Mouse (Mus musculus) lung, embryonic 16.5 days (tissue): ENCODE data around the gene Slc9a3r1. TPM values are rescaled to one million over a fixed set of nuclear protein-coding genes. Genes with fewer than 3 reads are reported as not detected.

Experiments used
- ATAC-seq: fragments of 200-750 bp; cut with Nextera tagmentation; 2 replicates; pipeline ENCODE4 v1.8.0; 2017; ENCODE audit warnings: low read depth, mild to moderate bottlenecking, moderate library complexity
- H3K27ac ChIP-seq: fragments of 300-500 bp; sonication (generic); 2 replicates; pipeline ENCODE4 v1.5.1; 2014; ENCODE audit warnings: mild to moderate bottlenecking, control low read depth, low read length
- H3K27me3 ChIP-seq: fragments of 300-500 bp; sonication (generic); 2 replicates; pipeline ENCODE4 v1.6.1; 2014; ENCODE audit warnings: low read depth, low read length, mixed read lengths; ENCODE audit not compliant: control insufficient read depth, insufficient read depth
- H3K36me3 ChIP-seq: fragments of 300-500 bp; sonication (generic); 2 replicates; pipeline ENCODE4 v1.6.1; 2014; ENCODE audit warnings: low read length; ENCODE audit not compliant: control insufficient read depth, insufficient read depth
- H3K4me1 ChIP-seq: fragments of 300-500 bp; sonication (generic); replicated peaks from 2 replicates; pipeline ENCODE4 v1.6.1; 2014; ENCODE audit warnings: low read length, mixed read lengths; ENCODE audit not compliant: control insufficient read depth, insufficient read depth
- H3K4me2 ChIP-seq: fragments of 300-500 bp; sonication (generic); 2 replicates; pipeline ENCODE4 v1.6.1; 2014; ENCODE audit warnings: low read depth, low read length, control low read depth
- H3K4me3 ChIP-seq: fragments of 300-500 bp; sonication (generic); 2 replicates; pipeline ENCODE4 v1.5.1; 2014; ENCODE audit warnings: mild to moderate bottlenecking, low read length, control low read depth
- H3K9ac ChIP-seq: fragments of 300-500 bp; sonication (generic); 2 replicates; pipeline ENCODE4 v1.6.1; 2014; ENCODE audit warnings: low read length, control low read depth
- H3K9me3 ChIP-seq: fragments of 300-500 bp; sonication (generic); 2 replicates; pipeline ENCODE4 v1.6.1; 2016; ENCODE audit warnings: low read length; ENCODE audit not compliant: control insufficient read depth
- WGBS: fragments of 180-500 bp; shearing (Covaris S2); extraction: QIAGEN DNeasy Blood & Tissue Kit; methylation state at CpG from one replicate; pipeline ENCODE4 v1.1.7; 2014; 5-methylcytosine and 5-hydroxymethylcytosine counted together
- polyA plus RNA-seq: library from polyadenylated mRNA; unstranded; fragments of >200 nt; fragmentation: Nextera tagmentation; extraction: Ambion mirVana; gene quantifications from 2 replicates; pipeline ENCODE4 v1.2.1, GENCODE M21; 2015

Gene Slc9a3r1
- polyA plus RNA-seq, 1 experiment from 2014 or later: 63.2 TPM

GRCm38 (mm10) chr11:115161578-115162204 lies 1.4 kb upstream of the Slc9a3r1 start:
- peaks cover 12% of the 10 kb centered on the region for H3K27me3 ChIP-seq
- no peak overlapping the region for H3K4me3 ChIP-seq
- H3K27ac ChIP-seq: 0 out of 2 replicates have a peak overlapping the region, but pooled peaks have one; percentile 5
- H3K9me3 ChIP-seq: no peaks in the 10 kb centered on the region
- H3K36me3 ChIP-seq: no peaks in the 10 kb centered on the region
- 49% methylated on average over 9 of the region's 9 CpGs for WGBS
- no peak overlapping the region for H3K4me2 ChIP-seq
- ATAC-seq: no peak
- H3K9ac ChIP-seq: no peak overlapping the region
- peaks cover 32% of the 10 kb centered on the region for H3K4me1 ChIP-seq

GRCm38 (mm10) chr11:115162205-115162601 lies 938 bp upstream of the Slc9a3r1 start:
- 19% methylated on average over 9 of the region's 9 CpGs for WGBS
- no peaks in the 10 kb centered on the region for H3K9me3 ChIP-seq
- peaks cover 32% of the 10 kb centered on the region for H3K4me1 ChIP-seq
- peak overlapping the region; percentile 63 for H3K9ac ChIP-seq
- H3K4me3 ChIP-seq: peak overlapping the region; percentile 76
- no peak for ATAC-seq
- H3K36me3 ChIP-seq: no peaks in the 10 kb centered on the region
- peak overlapping the region; percentile 80; the same call in 1 of the 2 replicates for H3K27ac ChIP-seq
- peaks cover 12% of the 10 kb centered on the region for H3K27me3 ChIP-seq
- H3K4me2 ChIP-seq: peak overlapping the region; percentile 88

GRCm38 (mm10) chr11:115163568-115164150 lies 518 bp downstream of the Slc9a3r1 start:
- H3K9me3 ChIP-seq: no peaks in the 10 kb centered on the region
- H3K9ac ChIP-seq: peak overlapping the region; percentile 71
- peak overlapping the region; percentile 76 for H3K4me3 ChIP-seq
- peak overlapping the region; percentile 88 for H3K4me2 ChIP-seq
- peak overlapping the region; percentile 71 for H3K27ac ChIP-seq
- WGBS: 0% methylated on average over 45 of the region's 47 CpGs
- ATAC-seq: peak; percentile 21
- H3K27me3 ChIP-seq: peaks cover 12% of the 10 kb centered on the region
- H3K36me3 ChIP-seq: no peaks in the 10 kb centered on the region
- H3K4me1 ChIP-seq: peaks cover 22% of the 10 kb centered on the region

DNA sequence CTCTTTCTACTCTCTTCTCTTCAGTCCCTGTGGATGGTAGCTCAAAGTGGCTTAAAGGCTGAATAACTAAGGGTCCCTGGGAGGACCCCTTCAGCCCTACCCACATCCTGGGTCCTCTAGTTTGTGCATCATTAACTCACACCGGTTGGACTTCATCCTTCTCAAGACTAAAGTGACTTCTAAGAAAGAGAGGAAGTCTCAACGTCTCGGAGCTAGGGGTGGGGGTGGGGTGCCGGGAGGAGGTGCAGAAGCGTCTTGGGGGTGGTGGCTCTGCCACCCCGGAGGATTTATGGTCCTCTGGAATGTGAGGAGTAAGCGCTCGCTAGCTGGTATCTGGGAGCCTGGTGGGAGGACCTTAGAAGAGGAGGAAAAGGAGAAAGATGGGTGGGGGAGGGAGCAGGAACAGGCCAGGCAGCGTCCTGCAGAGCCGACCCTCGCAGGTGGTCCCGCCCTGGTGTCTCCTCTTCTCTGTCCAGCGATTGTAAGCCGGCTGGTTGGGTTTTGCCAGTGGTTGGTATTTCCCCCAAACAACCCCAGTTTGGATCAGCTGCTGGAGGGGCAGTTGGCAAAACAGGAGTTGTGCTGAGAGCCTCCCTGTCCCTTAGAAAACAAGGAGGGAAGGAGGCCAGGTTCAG lies 1.3 kb downstream of the Slc9a3r1 start:
- Histone ChIP-seq H3K27ac (no peak overlapping the region), H3K9me3 (no peaks in the 10 kb centered on the region), H3K4me1 (peaks cover 21% of the 10 kb centered on the region), H3K9ac (peak overlapping the region; percentile 71), H3K4me3 (peak overlapping the region; percentile 76), H3K27me3 (peaks cover 12% of the 10 kb centered on the region), H3K36me3 (no peaks in the 10 kb centered on the region), H3K4me2 (peak overlapping the region; percentile 88)
- WGBS: 1% methylated on average over 14 of the region's 14 CpGs
- ATAC-seq: no peak

GRCm38 (mm10) chr11:115164976-115165374 lies 1.8 kb downstream of the Slc9a3r1 start:
- Histone ChIP-seq H3K9me3 (no peaks in the 10 kb centered on the region), H3K27me3 (peaks cover 12% of the 10 kb centered on the region), H3K36me3 (no peaks in the 10 kb centered on the region), H3K27ac (no peak overlapping the region), H3K9ac (peak overlapping the region; percentile 71), H3K4me2 (peak overlapping the region; percentile 88), H3K4me1 (peaks cover 21% of the 10 kb centered on the region), H3K4me3 (peak overlapping the region; percentile 76)
- no peak for ATAC-seq
- WGBS: 1% methylated on average over 9 of the region's 9 CpGs

GRCm38 (mm10) chr11:115166776-115167175 lies 3.6 kb downstream of the Slc9a3r1 start:
- H3K4me1 ChIP-seq: peaks cover 21% of the 10 kb centered on the region

DNA sequence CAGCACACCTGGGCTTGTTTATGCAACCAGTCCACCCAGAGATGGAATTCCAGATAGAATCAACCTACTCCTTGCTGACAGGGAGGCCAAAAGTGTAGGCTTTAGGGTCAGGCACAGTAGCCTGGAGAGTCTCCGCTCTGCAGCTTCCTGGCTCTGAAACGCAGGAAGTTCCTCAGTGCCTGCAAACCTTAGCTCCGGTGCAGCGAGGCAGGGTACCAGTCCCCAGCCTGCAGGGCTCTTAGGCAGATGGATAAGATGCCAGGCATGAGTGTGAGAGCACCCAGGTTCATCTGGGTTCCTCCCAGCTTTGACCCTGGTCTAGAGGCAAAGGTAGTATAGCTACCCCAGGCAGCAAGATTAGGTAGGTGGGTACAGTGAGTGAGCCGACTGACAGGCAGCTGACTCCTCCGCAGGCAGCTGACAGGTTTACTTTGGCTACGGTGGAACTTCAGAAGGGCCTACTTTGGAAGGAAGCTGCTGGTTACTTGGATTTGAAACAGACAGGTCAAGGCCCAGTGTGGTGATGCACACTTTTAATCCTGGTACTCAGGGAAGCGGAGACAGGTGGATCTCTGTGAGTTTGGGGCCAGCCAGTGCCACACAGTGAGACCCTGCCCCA lies 4.6 kb downstream of the Slc9a3r1 start:
- Histone ChIP-seq H3K36me3 (no peaks in the 10 kb centered on the region), H3K4me2 (no peak overlapping the region), H3K27me3 (peaks cover 12% of the 10 kb centered on the region), H3K4me1 (peaks cover 21% of the 10 kb centered on the region), H3K27ac (no peak overlapping the region), H3K4me3 (no peak overlapping the region), H3K9me3 (no peaks in the 10 kb centered on the region), H3K9ac (no peak overlapping the region)
- WGBS: 77% methylated on average over 8 of the region's 8 CpGs
- ATAC-seq: no peak

More at GRCm38 (mm10) chr11:115166776-115167175, 3.6 kb downstream of the Slc9a3r1 start:
- ATAC-seq: no peak
- Histone ChIP-seq H3K9ac (no peak overlapping the region), H3K4me2 (no peak overlapping the region), H3K27ac (no peak overlapping the region), H3K36me3 (no peaks in the 10 kb centered on the region), H3K4me3 (no peak overlapping the region), H3K27me3 (peaks cover 12% of the 10 kb centered on the region), H3K9me3 (no peaks in the 10 kb centered on the region)
- WGBS: 74% methylated on average over 3 of the region's 3 CpGs

GRCm38 (mm10) chr11:115169430-115169829 lies 6.3 kb downstream of the Slc9a3r1 start:
- Histone ChIP-seq H3K4me2 (no peak overlapping the region), H3K4me1 (peaks cover 29% of the 10 kb centered on the region), H3K27ac (no peak overlapping the region), H3K27me3 (peaks cover 9% of the 10 kb centered on the region), H3K36me3 (no peaks in the 10 kb centered on the region), H3K9me3 (no peaks in the 10 kb centered on the region), H3K9ac (no peak overlapping the region), H3K4me3 (no peak overlapping the region)
- 80% methylated on average over 4 of the region's 4 CpGs for WGBS
- no peak for ATAC-seq

DNA sequence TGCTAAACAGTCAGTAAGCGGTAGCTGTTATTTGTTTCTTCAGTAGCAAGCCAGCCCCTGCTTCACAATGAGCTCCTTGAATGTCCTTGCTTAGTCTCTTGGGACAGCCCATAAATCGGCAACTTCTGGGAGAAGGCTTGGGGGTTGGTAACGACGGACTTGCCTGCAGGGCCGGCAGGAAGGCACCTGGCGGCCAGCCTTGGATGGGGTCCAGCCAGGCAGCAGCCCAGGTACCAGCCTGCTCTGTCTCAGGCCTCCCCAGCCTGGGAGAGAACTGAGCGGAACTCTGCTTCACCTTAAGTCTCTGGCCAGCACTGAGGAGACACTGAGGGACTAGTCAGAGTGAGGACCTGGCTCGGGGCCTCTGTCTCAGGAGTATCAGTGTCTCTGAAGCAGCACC lies 8.0 kb downstream of the Slc9a3r1 start:
- Histone ChIP-seq H3K9ac (no peak overlapping the region), H3K27me3 (0 out of 2 replicates have a peak, but pooled peaks cover 2% of the 10 kb centered on the region), H3K4me2 (no peak overlapping the region), H3K9me3 (no peaks in the 10 kb centered on the region), H3K4me1 (peaks cover 29% of the 10 kb centered on the region), H3K27ac (no peak overlapping the region), H3K36me3 (no peaks in the 10 kb centered on the region), H3K4me3 (no peak overlapping the region)
- no peak for ATAC-seq
- WGBS: 36% methylated on average over 8 of the region's 8 CpGs
